Mouse (Mus musculus) yolk sac, embryonic 10.5 days (tissue): ENCODE data around the gene Anapc16.

ENCODE experiments used
- DNase-seq: peaks from one replicate; pipeline ENCODE4 v3.0.0-alpha.2; 2017; ENCODE audit warnings: low spot score

Gene Anapc16

GRCm38 (mm10) chr10:59970450-59971062, 32.4 kb downstream of the Anapc16 start:
- no peak for DNase-seq

- peak; percentile 69 for DNase-seq
Measured at GRCm38 (mm10) chr10:59969821-59970449, 33.0 kb downstream of the Anapc16 start.

GRCm38 (mm10) chr10:59967309-59967942, 35.5 kb downstream of the Anapc16 start:
- DNase-seq, result no peak

GRCm38 (mm10) chr10:59966743-59967142, 36.2 kb downstream of the Anapc16 start:
- no peak for DNase-seq

- no peak for DNase-seq
Measured at GRCm38 (mm10) chr10:59965788-59966187, 37.1 kb downstream of the Anapc16 start.

GRCm38 (mm10) chr10:59965362-59965695, 37.6 kb downstream of the Anapc16 start:
- no peak for DNase-seq

- peak; percentile 73 for DNase-seq
Measured at GRCm38 (mm10) chr10:59964504-59965361, 38.2 kb downstream of the Anapc16 start.

- no peak for DNase-seq
Measured at GRCm38 (mm10) chr10:59963609-59964008, 39.3 kb downstream of the Anapc16 start.

GRCm38 (mm10) chr10:59959517-59959916, 43.4 kb downstream of the Anapc16 start:
- DNase-seq, result no peak

GRCm38 (mm10) chr10:59958458-59958857, 44.5 kb downstream of the Anapc16 start:
- no peak for DNase-seq

GRCm38 (mm10) chr10:59957171-59958149, 45.5 kb downstream of the Anapc16 start:
- DNase-seq, result no peak

GRCm38 (mm10) chr10:59956681-59957080, 46.3 kb downstream of the Anapc16 start:
- DNase-seq, result no peak

- no peak for DNase-seq
Measured at GRCm38 (mm10) chr10:59953564-59954039, 49.3 kb downstream of the Anapc16 start.

GRCm38 (mm10) chr10:59952781-59953563, 50.0 kb downstream of the Anapc16 start:
- no peak for DNase-seq

GRCm38 (mm10) chr10:59952152-59952780, 50.7 kb downstream of the Anapc16 start:
- DNase-seq, result peak; percentile 46

GRCm38 (mm10) chr10:59951211-59952151, 51.5 kb downstream of the Anapc16 start, which contains the start of gene Ddit4:
Ddit4 (minus strand) TSS chr10:59951834.
- DNase-seq, result peak; percentile 97

- peak; percentile 51 for DNase-seq
Measured at GRCm38 (mm10) chr10:59950716-59951191, 52.2 kb downstream of the Anapc16 start.
